Mouse (Mus musculus): Measurements from ENCODE around the gene Olfr3. TPM values are rescaled to one million over a fixed set of nuclear protein-coding genes. Genes with fewer than 3 reads are reported as not detected.

Olfr3 gene
- not detected for polyA plus RNA-seq (2014; fragmentation: Illumina TruSeq; extraction: RNeasy Lipid Tissue Mini Kit (QIAGEN cat#74804); ENCODE audit: low read depth, low replicate concordance)

GRCm38 (mm10) chr2:36816932-36817331 lies at the start of gene Olfr3:
Gene Olfr3 (minus strand): TSS chr2:36817032.

DNA sequence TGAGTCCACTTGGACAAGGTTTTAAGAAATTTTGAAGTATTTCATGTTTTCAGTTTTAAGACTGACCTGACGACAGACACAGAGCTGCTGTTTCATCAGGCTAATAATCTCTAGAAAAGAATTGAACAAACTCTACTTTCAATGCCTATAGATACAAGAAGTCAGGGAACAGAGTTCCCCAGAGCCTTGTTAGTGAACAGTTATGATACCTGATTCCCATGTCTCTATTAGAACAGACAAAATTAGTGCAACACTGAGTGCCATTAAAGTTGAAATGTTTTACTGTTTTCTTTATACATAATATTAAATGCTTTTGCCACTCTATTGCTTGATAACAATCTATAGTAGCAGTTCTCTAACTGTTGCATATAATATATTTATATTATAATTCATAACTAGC lies 45.7 kb upstream of the Olfr3 start, which contains the start of gene Olfr351:
Gene Olfr351, minus strand, starts transcription at position 101 of the 400 bp plus-strand sequence.

GRCm38 (mm10) chr2:36846010-36846409 lies 29.2 kb upstream of the Olfr3 start, which contains the start of gene Olfr350:
Gene Olfr350 (plus strand): TSS chr2:36846310.

DNA sequence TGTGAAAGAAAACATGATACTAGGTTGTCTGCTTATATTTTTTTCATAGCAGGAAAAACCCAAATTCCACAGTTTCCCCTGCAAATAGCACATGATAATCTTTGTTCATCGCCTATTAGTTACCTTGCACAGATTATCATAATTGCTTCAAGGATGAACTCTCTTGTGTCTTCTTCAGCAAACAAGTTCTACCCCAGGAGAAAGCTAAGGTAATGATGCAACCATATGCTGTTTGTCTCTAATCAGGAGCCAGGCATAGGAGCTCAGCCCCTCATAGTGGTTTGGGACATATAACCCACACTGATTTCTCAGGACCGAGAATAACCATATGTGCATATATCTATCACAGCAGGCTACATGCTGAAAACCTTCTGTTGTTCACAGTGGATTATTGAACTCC lies 26.6 kb downstream of the Olfr3 start, which contains the start of gene Olfr50:
Gene Olfr50, plus strand, starts transcription at position 301 of the 400 bp plus-strand sequence.

DNA sequence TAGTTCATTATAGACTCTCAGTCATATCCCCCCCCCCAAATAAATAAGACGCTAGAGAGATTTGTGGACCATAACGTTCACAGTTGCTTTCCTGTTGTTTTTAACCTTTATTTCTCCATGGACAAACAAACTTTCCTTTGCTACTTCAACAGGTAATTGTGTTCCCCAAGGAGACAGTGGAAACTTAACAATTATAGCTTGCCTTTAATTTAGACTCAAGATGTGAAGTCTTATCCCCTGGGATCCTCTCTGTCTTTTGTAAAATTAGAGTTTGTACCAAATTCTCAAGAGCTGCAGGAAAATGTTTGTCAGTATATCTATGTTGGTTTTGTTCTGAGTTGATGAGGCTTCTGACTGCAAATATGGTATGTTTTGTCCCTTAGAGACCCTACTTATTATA lies 32.9 kb downstream of the Olfr3 start, which contains the start of gene Olfr348:
Gene Olfr348, plus strand, starts transcription at position 301 of the 400 bp plus-strand sequence.

Other genes starting within 250 kb of the Olfr3 start
- not detected for gene Olfr345, start 177.0 kb downstream of the Olfr3 start, polyA plus RNA-seq (2014; fragmentation: Illumina TruSeq; extraction: RNeasy Lipid Tissue Mini Kit (QIAGEN cat#74804); ENCODE audit: low read depth, low replicate concordance)
- not detected for gene Olfr346, start 131.2 kb downstream of the Olfr3 start, polyA plus RNA-seq (2014; fragmentation: Illumina TruSeq; extraction: RNeasy Lipid Tissue Mini Kit (QIAGEN cat#74804); ENCODE audit: low read depth, low replicate concordance)
- gene Olfr347, start 85.1 kb downstream of the Olfr3 start, polyA plus RNA-seq (2014; fragmentation: Illumina TruSeq; extraction: RNeasy Lipid Tissue Mini Kit (QIAGEN cat#74804); ENCODE audit: low read depth, low replicate concordance), result not detected
- gene Olfr348, start 32.8 kb downstream of the Olfr3 start, polyA plus RNA-seq (2014; fragmentation: Illumina TruSeq; extraction: RNeasy Lipid Tissue Mini Kit (QIAGEN cat#74804); ENCODE audit: low read depth, low replicate concordance), result not detected
- gene Olfr50, start 26.5 kb downstream of the Olfr3 start, polyA plus RNA-seq (2014; fragmentation: Illumina TruSeq; extraction: RNeasy Lipid Tissue Mini Kit (QIAGEN cat#74804); ENCODE audit: low read depth, low replicate concordance), result not detected
- not detected for gene Olfr350, start 29.3 kb upstream of the Olfr3 start, polyA plus RNA-seq (2014; fragmentation: Illumina TruSeq; extraction: RNeasy Lipid Tissue Mini Kit (QIAGEN cat#74804); ENCODE audit: low read depth, low replicate concordance)
- gene Olfr351, start 45.6 kb upstream of the Olfr3 start, polyA plus RNA-seq (2014; fragmentation: Illumina TruSeq; extraction: RNeasy Lipid Tissue Mini Kit (QIAGEN cat#74804); ENCODE audit: low read depth, low replicate concordance), result not detected
- gene Olfr352, start 51.4 kb upstream of the Olfr3 start, polyA plus RNA-seq (2014; fragmentation: Illumina TruSeq; extraction: RNeasy Lipid Tissue Mini Kit (QIAGEN cat#74804); ENCODE audit: low read depth, low replicate concordance), result not detected
- not detected for gene Olfr353, start 75.9 kb upstream of the Olfr3 start, polyA plus RNA-seq (2014; fragmentation: Illumina TruSeq; extraction: RNeasy Lipid Tissue Mini Kit (QIAGEN cat#74804); ENCODE audit: low read depth, low replicate concordance)
- gene Olfr354, start 88.6 kb upstream of the Olfr3 start, polyA plus RNA-seq (2014; fragmentation: Illumina TruSeq; extraction: RNeasy Lipid Tissue Mini Kit (QIAGEN cat#74804); ENCODE audit: low read depth, low replicate concordance), result not detected
- not detected for gene Olfr355, start 111.9 kb upstream of the Olfr3 start, polyA plus RNA-seq (2014; fragmentation: Illumina TruSeq; extraction: RNeasy Lipid Tissue Mini Kit (QIAGEN cat#74804); ENCODE audit: low read depth, low replicate concordance)
- gene Olfr356, start 120.1 kb upstream of the Olfr3 start, polyA plus RNA-seq (2014; fragmentation: Illumina TruSeq; extraction: RNeasy Lipid Tissue Mini Kit (QIAGEN cat#74804); ENCODE audit: low read depth, low replicate concordance), result not detected
- gene Olfr357, start 176.8 kb upstream of the Olfr3 start, polyA plus RNA-seq (2014; fragmentation: Illumina TruSeq; extraction: RNeasy Lipid Tissue Mini Kit (QIAGEN cat#74804); ENCODE audit: low read depth, low replicate concordance), result not detected
- not detected for gene Olfr358, start 192.3 kb upstream of the Olfr3 start, polyA plus RNA-seq (2014; fragmentation: Illumina TruSeq; extraction: RNeasy Lipid Tissue Mini Kit (QIAGEN cat#74804); ENCODE audit: low read depth, low replicate concordance)
- gene Olfr360, start 248.7 kb upstream of the Olfr3 start, polyA plus RNA-seq (2014; fragmentation: Illumina TruSeq; extraction: RNeasy Lipid Tissue Mini Kit (QIAGEN cat#74804); ENCODE audit: low read depth, low replicate concordance), result not detected